Mouse (Mus musculus): ENCODE results near the gene Ccdc62.
A peak's percentile ranks its signal among the peaks of the same experiment; 100 is the strongest.

GRCm38 (mm10) chr5:123933957-123934591 lies 3.6 kb downstream of the Ccdc62 start:
- TF ChIP-seq EP300 (IDR thresholded peaks at IDR 0.05; ENCODE audit: low read depth), result no peak
- peak; percentile 76 for TF ChIP-seq CTCF (IDR thresholded peaks at IDR 0.05; ENCODE audit: low read depth)

Measured in liver, embryonic 14.5 days (tissue).